Mouse (Mus musculus) heart, embryonic 10.5 days (tissue): ENCODE data around the gene Tmbim7. TPM values are rescaled to one million over a fixed set of nuclear protein-coding genes. Genes with fewer than 3 reads are reported as not detected.
"Not testable (repeated sequence)": the region's sequence is repeated elsewhere in the genome, so short reads cannot be mapped to it uniquely, and the experiment has no call there.

Source experiments
- DNase-seq: peaks from one replicate; pipeline ENCODE4 v3.0.0-alpha.2; 2017; ENCODE audit warnings: low spot score
- H3K27ac ChIP-seq: fragments of 300-500 bp; sonication (generic); 2 replicates; pipeline ENCODE4 v1.5.1; 2016; ENCODE audit warnings: mild to moderate bottlenecking
- H3K27me3 ChIP-seq: fragments of 300-500 bp; sonication (generic); 2 replicates; pipeline ENCODE4 v1.6.1; 2016; ENCODE audit warnings: mild to moderate bottlenecking; ENCODE audit not compliant: poor library complexity, insufficient read depth, severe bottlenecking
- H3K36me3 ChIP-seq: fragments of 300-500 bp; sonication (generic); 2 replicates; pipeline ENCODE4 v1.6.1; 2016; ENCODE audit warnings: mild to moderate bottlenecking, moderate library complexity
- H3K4me1 ChIP-seq: fragments of 300-500 bp; sonication (generic); 2 replicates; pipeline ENCODE4 v1.6.1; 2016; ENCODE audit warnings: mild to moderate bottlenecking
- H3K4me3 ChIP-seq: fragments of 300-500 bp; sonication (generic); 2 replicates; pipeline ENCODE4 v1.5.1; 2016; ENCODE audit warnings: mild to moderate bottlenecking, moderate library complexity
- H3K9me3 ChIP-seq: fragments of 300-500 bp; sonication (generic); 2 replicates; pipeline ENCODE4 v1.6.1; 2016; ENCODE audit warnings: mild to moderate bottlenecking, moderate library complexity
- WGBS: fragments of 180-500 bp; shearing (Covaris S2); methylation state at CpG from one replicate; pipeline ENCODE4 v1.1.7; 2016; 5-methylcytosine and 5-hydroxymethylcytosine counted together
- polyA plus RNA-seq: library from polyadenylated mRNA; unstranded; fragments of >200 nt; fragmentation: Nextera tagmentation; extraction: Ambion mirVana; gene quantifications from 2 replicates; pipeline ENCODE4 v1.2.1, GENCODE M21; 2016

Gene Tmbim7
- polyA plus RNA-seq, 1 experiment from 2014 or later: not detected

GRCm38 (mm10) chr5:3646539-3646938 lies 4.4 kb upstream of the Tmbim7 start:
- no peak for DNase-seq
- H3K27ac ChIP-seq: peak overlapping the region; percentile 96; the same call in 1 of the 2 replicates
- 39% methylated on average over 6 of the region's 6 CpGs for WGBS

GRCm38 (mm10) chr5:3646991-3647707 lies 3.8 kb upstream of the Tmbim7 start:
- H3K27me3 ChIP-seq: no peaks in the 10 kb centered on the region
- H3K4me3 ChIP-seq: peak overlapping the region; percentile 90
- H3K27ac ChIP-seq: peak overlapping the region; percentile 96
- H3K4me1 ChIP-seq: 0 out of 2 replicates have a peak, but pooled peaks cover 4% of the 10 kb centered on the region
- peaks cover 33% of the 10 kb centered on the region for H3K36me3 ChIP-seq
- no peaks in the 10 kb centered on the region for H3K9me3 ChIP-seq
- DNase-seq: peak; percentile 84
- under 1% methylated on average over 57 of the region's 60 CpGs for WGBS

More at GRCm38 (mm10) chr5:3646539-3646938, 4.4 kb upstream of the Tmbim7 start:
- no peaks in the 10 kb centered on the region for H3K27me3 ChIP-seq
- no peaks in the 10 kb centered on the region for H3K9me3 ChIP-seq
- peak overlapping the region; percentile 90 for H3K4me3 ChIP-seq
- 0 out of 2 replicates have a peak, but pooled peaks cover 4% of the 10 kb centered on the region for H3K4me1 ChIP-seq
- peaks cover 39% of the 10 kb centered on the region for H3K36me3 ChIP-seq

GRCm38 (mm10) chr5:3647708-3648121 lies 3.3 kb upstream of the Tmbim7 start:
- DNase-seq: peak; percentile 97

DNA sequence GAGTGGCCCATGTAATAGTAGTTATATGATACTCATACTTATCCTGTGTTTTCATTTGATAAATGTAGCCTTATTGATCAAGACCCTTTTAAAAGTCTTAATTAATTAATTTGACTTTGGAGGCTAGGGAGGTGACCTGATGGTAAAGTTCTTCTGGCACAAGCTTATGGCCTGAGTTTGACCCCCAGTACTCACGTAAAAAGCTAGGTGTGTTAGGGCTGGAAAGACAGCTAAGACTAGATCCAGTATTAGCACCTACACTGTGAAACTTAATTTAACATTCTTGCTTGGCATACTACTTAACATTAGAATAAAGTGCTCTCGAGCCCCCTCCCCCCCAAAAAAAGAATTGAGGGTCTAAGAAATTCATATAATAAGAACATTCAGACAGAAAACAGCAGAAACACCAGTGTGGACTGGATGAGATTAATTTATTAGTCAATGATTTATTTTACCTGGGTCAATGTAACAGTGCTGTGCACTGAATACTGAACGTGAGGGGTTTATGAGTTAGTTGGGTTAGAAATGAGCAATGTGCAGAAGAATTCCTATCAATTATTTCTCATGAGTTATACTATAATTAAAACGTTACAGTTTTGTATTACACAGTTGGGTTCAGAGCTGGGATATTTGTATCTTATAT lies 2.7 kb upstream of the Tmbim7 start:
- H3K27ac ChIP-seq: peak overlapping the region; percentile 96; the same call in 1 of the 2 replicates
- peak overlapping the region; percentile 90 for H3K4me3 ChIP-seq
- H3K27me3 ChIP-seq: no peaks in the 10 kb centered on the region
- no peaks in the 10 kb centered on the region for H3K9me3 ChIP-seq
- 52% methylated on average over 4 of the region's 4 CpGs for WGBS
- H3K36me3 ChIP-seq: peaks cover 21% of the 10 kb centered on the region
- 0 out of 2 replicates have a peak, but pooled peaks cover 4% of the 10 kb centered on the region for H3K4me1 ChIP-seq
- DNase-seq: no peak

More at GRCm38 (mm10) chr5:3647708-3648121, 3.3 kb upstream of the Tmbim7 start:
- Histone ChIP-seq H3K27me3 (no peaks in the 10 kb centered on the region), H3K27ac (peak overlapping the region; percentile 96), H3K36me3 (peaks cover 27% of the 10 kb centered on the region), H3K4me3 (peak overlapping the region; percentile 90), H3K9me3 (no peaks in the 10 kb centered on the region), H3K4me1 (0 out of 2 replicates have a peak, but pooled peaks cover 4% of the 10 kb centered on the region)
- under 1% methylated on average over 37 of the region's 46 CpGs for WGBS

- Histone ChIP-seq H3K4me1 (0 out of 2 replicates have a peak, but pooled peaks cover 4% of the 10 kb centered on the region), H3K9me3 (no peaks in the 10 kb centered on the region), H3K27me3 (no peaks in the 10 kb centered on the region), H3K36me3 (peaks cover 16% of the 10 kb centered on the region), H3K27ac (no peak overlapping the region), H3K4me3 (no peak overlapping the region)
- peak; percentile 3 for DNase-seq
- WGBS: 72% methylated on average over 4 of the region's 4 CpGs
Observed at GRCm38 (mm10) chr5:3648849-3649210, 2.2 kb upstream of the Tmbim7 start.

DNA sequence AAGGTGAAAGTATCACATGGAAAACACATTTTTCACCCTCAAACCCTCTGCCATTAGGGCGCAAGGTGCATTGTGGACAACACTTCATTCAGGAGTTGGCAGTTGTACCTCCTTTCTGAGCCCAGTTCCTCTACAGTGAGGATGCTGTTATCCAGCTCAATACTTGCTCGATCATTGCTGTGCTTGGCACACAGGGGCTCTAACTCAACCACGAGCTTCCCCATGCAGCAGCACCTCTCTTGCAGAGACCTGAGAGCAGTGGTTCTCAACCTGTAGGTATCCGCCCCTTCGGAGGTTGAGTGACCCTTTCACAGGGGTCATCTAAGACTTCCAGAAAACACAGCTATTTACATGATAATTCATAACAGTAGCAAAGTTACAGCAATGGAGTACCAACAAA lies 640 bp downstream of the Tmbim7 start:
- H3K36me3 ChIP-seq: no peaks in the 10 kb centered on the region
- no peak overlapping the region for H3K4me3 ChIP-seq
- WGBS: 84% methylated on average over 5 of the region's 5 CpGs
- H3K4me1 ChIP-seq: no peaks in the 10 kb centered on the region
- H3K9me3 ChIP-seq: no peaks in the 10 kb centered on the region
- H3K27me3 ChIP-seq: no peaks in the 10 kb centered on the region
- no peak overlapping the region for H3K27ac ChIP-seq
- DNase-seq: peak; percentile 53

- H3K36me3 ChIP-seq: not testable (repeated sequence)
- 92% methylated on average over 17 of the region's 25 CpGs for WGBS
Observed at GRCm38 (mm10) chr5:3652903-3653575, 2.1 kb downstream of the Tmbim7 start.

DNA sequence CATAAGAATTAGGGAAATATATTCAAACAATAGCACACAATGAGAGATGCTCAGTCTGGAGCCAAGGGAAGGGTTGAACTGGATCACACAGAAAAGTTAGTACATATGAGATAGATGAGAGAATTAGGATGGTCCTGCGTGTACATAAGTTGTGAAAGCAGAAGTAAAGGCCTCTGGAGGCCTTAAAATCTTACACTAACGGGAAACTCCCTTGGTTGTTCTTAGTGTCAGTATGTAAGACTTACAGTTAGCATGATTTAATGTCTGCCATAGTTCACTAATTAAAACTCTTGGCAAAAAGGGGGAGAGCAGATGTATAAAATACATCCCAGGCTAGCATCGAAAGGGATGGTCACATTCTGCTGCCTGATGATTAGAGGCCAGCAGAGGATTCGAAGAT lies 2.8 kb downstream of the Tmbim7 start:
- no peaks in the 10 kb centered on the region for H3K27me3 ChIP-seq

More at GRCm38 (mm10) chr5:3652903-3653575, 2.1 kb downstream of the Tmbim7 start:
- H3K4me1 ChIP-seq, H3K9me3 ChIP-seq, H3K27me3 ChIP-seq, H3K4me3 ChIP-seq, H3K27ac ChIP-seq: not testable (repeated sequence)
- peak; percentile 30 for DNase-seq

DNA sequence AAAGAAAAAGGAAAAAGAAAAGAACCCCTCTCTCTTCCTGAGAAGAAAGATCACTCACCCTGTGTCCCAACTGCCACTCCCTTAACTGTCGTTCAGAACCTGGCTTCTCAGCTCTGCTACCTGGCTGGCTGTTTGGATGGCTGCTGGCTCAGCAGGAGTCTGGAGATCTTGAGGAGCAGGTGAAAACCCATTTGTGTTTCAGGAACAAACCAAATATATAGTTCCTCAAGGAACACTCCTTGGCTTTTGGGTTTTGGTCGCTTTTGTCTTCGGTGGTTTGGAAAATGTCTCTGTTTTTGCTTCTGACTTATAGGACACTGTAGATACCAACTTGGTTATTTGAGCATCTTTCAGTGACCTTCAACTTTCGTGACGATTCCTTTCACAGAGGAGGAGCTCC lies 6.1 kb downstream of the Tmbim7 start, which contains the start of gene Gatad1:
Gatad1 (minus strand) TSS at position 101 of the 400 bp plus-strand sequence.
- Histone ChIP-seq H3K9me3 (no peaks in the 10 kb centered on the region), H3K27me3 (no peaks in the 10 kb centered on the region), H3K27ac (no peak within 1 kb of the TSS), H3K4me1 (no peaks in the 10 kb centered on the region), H3K4me3 (no peak within 1 kb of the TSS), H3K36me3 (no peaks in the 10 kb centered on the region)
- no peak for DNase-seq
- WGBS: 68% methylated on average over 5 of the region's 5 CpGs

More for the DNA sequence above, 2.8 kb downstream of the Tmbim7 start:
- WGBS: 83% methylated on average over 4 of the region's 4 CpGs
- no peaks in the 10 kb centered on the region for H3K9me3 ChIP-seq
- no peak overlapping the region for H3K4me3 ChIP-seq
- H3K27ac ChIP-seq: no peak overlapping the region
- H3K36me3 ChIP-seq: no peaks in the 10 kb centered on the region
- no peak for DNase-seq
- H3K4me1 ChIP-seq: no peaks in the 10 kb centered on the region

GRCm38 (mm10) chr5:3665225-3665624 lies 14.2 kb downstream of the Tmbim7 start:
- H3K4me3 ChIP-seq: no peak overlapping the region
- no peaks in the 10 kb centered on the region for H3K4me1 ChIP-seq
- no peaks in the 10 kb centered on the region for H3K27me3 ChIP-seq
- DNase-seq: no peak
- H3K36me3 ChIP-seq: no peaks in the 10 kb centered on the region
- no peak overlapping the region for H3K27ac ChIP-seq
- 90% methylated on average over 2 of the region's 2 CpGs for WGBS
- no peaks in the 10 kb centered on the region for H3K9me3 ChIP-seq

GRCm38 (mm10) chr5:3666585-3666984 lies 15.6 kb downstream of the Tmbim7 start:
- Histone ChIP-seq H3K4me3 (no peak overlapping the region), H3K9me3 (no peaks in the 10 kb centered on the region), H3K27me3 (no peaks in the 10 kb centered on the region), H3K36me3 (no peaks in the 10 kb centered on the region), H3K4me1 (no peaks in the 10 kb centered on the region), H3K27ac (no peak overlapping the region)
- WGBS: 88% methylated on average over 12 of the region's 12 CpGs
- DNase-seq: no peak

DNA sequence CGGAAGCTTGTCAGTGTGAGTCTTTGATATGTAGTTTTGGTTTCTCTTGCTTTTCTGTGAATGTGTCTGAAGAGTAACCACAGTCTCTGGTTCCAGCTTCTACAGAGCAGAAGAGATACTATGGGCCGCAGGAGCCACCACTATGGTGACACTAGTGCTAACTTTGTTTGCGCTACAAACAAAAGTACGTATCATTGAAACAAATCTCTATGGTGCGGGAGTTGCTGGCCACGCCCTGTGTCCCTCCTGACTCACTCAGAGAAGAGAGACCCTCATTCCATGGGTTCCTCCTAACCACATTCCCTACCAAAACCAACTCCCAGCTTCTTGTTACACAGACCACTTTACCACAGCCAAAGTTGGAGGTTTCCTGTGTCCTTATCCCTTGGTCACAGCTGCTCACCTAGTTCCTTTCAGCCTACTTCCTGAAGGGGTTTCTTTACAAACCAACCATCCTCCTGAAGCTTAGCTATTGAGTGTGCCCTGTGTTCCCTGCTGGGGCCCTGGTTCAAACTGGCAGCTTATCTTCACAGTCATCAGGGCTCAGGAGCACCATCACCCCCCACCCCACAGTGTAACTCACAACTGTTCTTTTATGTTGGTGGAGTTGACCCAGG lies 19.1 kb downstream of the Tmbim7 start:
- H3K27ac ChIP-seq: no peak overlapping the region
- H3K4me1 ChIP-seq: no peaks in the 10 kb centered on the region
- no peaks in the 10 kb centered on the region for H3K36me3 ChIP-seq
- no peak overlapping the region for H3K4me3 ChIP-seq
- H3K27me3 ChIP-seq: no peaks in the 10 kb centered on the region
- DNase-seq: no peak
- 83% methylated on average over 6 of the region's 6 CpGs for WGBS
- H3K9me3 ChIP-seq: no peaks in the 10 kb centered on the region
